Mouse (Mus musculus) T-cell, adult 2 months (primary cell): ENCODE data around the gene Pgpep1.

ENCODE experiments used
- DNase-seq: peaks from one replicate; pipeline ENCODE4 v3.0.0; 2022; ENCODE audit warnings: low spot score

Pgpep1 gene

DNA sequence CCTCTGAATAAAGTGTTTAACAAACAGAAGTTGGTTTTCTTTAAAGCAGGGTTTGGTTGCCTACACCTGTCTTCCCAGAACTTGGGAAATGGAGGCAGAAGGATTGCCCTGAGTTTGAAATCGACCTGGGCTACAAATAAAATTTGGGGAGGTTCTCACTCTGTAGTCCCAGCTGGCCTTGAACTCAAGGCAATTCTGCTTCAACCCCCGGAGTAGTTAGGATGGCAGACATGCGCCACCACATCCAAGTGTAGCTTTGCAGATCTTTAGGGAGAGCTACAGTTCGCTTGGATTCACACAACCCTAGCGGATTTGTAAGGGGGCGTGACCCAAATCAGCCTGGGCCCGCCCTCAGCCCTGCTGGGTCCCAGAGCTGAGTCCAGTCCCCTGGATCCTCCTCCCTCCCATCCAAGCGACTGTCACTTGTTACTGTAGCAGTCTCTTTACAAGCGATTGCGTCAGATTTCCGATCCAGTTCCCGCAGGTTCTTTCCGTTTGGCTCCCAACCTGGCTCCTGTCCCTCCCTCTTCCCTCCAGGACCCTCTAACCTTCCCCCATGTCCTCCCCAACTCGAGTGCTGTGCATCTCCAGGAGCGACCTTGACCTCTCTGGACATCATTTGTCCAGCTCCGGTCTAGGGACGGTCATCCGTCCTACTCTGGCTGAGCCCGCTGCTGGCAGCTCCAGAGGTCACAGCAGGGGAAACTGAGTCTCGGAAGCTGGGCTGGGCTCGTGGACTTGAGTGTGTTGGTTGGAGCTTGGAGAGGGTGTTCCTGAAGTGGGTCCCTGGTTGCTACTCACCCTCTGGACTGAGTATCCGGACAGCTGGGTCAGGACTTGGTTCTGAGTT lies 29.4 kb downstream of the Pgpep1 start:
- DNase-seq = no peak

DNA sequence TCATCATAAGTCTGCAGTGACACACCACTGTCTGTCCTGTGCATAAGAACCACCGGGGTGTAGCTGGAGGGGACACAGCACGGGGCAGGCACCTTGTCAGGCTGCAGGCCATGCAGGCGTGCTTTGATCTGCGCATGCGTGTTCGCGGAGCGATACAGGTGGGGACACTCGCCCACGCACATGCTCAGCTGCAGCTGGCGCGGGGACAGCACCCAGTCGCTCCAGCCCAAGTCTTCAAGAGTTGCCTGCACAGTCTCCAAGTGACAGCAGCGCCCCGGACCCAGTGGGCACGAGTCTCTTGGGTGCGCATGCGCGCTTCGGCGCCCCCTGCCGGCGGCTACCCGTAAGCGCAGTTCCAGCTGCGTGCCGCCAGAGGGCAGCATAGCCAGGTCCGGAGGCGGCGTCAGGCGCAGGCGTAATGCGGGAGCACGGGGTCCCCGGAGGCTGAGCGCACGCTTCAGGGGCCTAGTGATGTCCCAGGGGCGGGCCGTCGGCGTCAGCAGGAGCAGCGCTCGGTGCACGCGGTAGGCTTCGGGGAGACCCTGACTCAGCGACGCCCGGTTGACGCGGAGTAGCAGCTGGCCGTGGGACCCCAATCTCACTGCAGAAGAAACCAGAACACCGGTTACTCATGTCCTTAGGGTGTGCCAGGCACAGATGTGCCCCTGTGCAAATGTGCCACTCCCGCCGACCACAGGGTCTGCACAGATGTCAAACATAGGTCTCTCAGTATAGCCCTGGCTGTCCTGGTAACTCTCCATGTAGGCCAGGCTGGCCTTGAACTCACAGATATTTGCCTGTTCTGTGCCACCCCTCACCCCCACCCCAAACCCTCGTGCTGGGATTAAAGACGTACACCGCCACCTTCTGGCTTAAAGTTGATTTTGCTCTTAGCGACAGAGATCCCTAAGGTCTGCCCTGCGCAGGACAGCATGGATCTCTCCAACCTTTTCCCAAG lies 30.3 kb downstream of the Pgpep1 start:
- peak; percentile 93 for DNase-seq

DNA sequence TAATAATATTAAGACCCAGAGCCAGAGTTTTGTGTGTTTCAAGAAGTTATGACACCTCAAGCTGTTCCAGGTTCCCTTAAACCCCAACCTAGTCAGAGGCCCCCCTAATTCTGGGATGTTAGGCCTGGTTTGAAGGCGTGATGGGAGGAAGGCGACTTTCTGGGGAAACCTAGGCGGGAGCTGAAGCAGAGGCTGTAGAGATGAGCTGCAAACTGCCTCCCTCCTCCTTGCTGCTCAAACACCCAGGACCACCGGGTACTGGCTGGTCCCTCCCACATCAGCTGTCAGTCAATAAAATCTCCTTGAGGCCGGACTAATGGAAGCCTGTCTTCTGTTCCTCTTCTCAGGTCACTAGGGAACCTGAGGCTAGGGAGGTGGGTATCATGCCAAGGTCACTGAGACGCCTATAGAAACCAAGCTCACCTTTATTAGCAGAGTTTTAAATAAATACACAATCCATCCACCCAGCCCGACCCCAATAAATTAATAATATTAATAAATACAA lies 31.1 kb downstream of the Pgpep1 start:
- DNase-seq = no peak

DNA sequence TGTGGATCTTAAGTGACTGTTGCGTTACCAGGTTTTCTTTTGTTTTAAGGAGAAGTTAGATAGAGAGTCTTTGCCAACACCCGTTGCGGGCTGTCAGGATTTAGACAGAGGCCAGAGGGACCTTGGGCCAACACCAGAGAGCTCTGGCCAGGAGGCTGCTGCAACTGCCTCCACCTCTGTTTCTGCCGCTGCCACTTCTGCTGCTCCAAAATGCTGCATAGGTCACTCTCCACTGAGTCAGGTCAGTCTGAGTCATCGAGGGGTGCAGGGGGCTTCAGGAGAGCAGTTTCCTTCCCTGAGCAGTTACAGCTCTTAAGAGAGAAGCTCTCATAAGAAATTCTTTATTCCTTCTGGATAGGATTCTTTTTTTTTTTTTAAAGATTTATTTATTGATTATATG lies 33.1 kb downstream of the Pgpep1 start:
- no peak for DNase-seq

DNA sequence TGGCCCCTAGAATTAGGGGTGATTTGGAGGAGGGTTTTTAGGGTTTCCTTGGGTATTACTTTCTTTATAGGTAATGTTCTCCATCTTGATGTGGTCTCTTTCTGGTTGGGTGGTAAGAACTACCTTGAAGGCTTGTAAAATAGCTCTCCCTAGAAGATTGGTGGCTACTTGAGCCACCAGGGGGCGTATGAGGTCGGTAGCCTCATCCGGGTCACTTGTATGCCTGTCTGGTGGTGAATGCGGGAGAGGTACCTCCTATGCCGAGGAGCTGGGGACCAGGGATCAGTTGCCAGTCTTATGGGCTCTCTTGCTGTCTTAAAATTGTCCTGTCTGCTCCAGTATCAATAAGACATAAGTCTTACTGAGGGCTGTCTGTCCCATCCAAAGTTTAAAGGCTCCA lies 35.1 kb downstream of the Pgpep1 start:
- peak; percentile 56 for DNase-seq

DNA sequence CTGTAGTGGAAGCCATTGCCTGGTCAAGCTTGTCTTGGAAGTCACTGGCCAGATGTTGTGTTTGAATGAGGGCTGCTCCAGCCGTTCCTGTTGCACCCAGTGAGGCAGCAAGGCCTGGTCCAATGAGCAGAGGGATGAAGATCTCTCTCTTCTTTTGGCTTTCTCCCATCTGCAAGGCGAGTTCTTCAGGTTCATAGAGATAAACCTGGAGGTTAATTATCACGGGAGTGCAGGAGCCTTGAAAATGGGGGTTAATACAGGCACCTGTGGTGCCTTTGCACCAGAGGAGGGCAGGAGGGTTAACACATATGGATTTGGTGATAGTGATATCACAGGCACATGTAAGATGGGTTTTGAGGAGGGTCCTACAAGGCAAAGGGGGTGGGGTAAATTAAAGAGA lies 38.0 kb downstream of the Pgpep1 start:
- DNase-seq = no peak

DNA sequence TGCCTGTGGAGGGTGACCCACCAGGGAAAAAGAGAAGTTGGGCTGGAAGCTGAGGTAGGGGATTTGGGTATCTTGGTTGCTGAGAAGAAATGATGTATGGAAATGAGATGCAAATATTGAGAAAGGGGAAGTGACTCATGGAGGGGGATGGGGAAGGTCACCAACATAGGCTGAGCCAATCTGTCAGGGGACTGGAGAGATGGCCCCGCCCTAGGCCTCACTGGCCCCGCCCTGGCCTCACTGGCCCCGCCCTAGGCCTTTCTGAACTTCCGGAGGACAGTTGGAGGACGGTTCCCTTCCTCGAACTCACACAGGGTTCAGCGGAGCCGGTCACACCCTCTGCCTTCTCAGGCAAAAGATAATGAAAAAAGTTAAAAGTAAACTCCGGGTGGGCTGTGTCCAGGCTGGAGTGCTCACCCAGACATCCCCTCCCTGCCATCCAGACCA lies 41.3 kb downstream of the Pgpep1 start:
- peak; percentile 45 for DNase-seq

DNA sequence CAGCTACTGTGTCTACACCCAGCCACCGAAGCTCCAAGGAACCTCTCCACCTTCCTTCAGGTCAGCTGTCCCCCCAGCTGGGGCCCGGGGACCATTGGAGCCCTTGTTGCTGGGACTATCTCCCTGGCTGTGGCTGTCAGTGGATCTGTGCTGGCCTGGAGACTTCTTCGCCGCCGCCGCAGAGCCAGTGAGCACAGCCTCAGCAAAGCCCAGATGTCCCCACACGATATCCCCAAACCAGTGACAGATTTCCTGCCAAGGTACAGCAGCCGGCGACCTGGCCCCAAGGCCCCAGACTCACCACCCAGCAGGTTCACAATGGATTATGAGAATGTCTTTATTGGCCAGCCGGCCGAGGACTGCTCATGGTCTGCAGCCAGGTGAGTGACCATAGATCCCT lies 42.2 kb downstream of the Pgpep1 start:
- no peak for DNase-seq

DNA sequence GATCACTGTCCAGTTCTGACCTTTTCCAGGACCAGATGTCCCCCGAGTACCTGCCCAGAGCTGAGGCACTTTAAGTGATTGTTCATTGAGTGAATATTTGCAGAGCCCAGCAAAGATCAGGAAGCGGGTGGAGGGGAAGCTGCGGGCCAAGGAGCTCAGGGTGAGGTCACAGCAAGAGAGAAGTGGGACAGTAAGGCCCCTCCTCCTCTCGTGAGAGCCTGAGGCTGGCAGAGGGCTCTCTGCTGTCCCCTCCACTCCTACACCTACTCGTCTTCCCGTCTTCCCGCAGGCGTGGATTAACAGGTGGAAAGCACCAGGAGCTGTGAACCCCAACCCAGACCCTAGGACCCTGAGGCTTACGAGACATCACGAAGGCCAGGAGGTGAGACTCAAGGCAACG lies 43.5 kb downstream of the Pgpep1 start:
- no peak for DNase-seq

DNA sequence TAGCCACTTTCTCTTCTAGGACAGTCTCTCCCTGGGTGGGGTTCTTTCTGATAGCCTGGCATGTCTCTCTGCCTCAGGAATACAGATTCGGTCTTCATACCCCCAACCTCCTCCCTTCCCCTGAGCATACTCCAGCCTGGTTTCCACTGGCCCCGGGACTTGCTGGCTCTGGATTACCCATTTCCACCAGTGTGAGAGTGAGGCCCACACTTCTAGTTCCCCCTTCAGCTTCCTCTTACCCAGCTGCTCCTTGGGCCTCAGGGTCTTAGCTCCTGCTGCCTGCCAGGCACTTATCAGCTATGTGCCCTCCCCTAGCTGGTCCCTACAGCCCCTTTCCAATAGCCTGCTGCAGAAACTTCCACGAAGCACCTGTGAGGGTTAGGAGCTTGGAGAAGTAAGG lies 44.3 kb downstream of the Pgpep1 start, which contains the start of gene Lrrc25:
Gene Lrrc25, plus strand, starts transcription at position 262 of the 400 bp plus-strand sequence.
- no peak for DNase-seq

DNA sequence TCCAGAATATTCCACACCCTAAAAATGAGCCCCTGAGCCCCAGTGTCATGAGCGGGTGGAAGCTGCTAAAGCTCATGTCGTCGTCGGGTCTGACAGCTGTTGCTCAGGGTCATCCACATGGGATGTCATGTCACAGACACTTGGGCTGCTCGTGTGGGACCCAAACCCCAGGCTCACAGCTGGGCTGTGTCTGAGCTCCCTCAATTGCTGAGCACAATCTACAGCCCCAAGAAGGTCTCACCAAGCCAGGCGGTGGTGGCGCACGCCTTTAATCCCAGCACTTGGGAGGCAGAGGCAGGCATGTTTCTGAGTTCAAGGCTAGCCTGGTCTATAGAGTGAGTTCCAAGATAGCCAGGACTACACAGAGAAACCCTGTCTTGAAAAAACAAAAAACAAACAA lies 44.9 kb downstream of the Pgpep1 start:
- no peak for DNase-seq

DNA sequence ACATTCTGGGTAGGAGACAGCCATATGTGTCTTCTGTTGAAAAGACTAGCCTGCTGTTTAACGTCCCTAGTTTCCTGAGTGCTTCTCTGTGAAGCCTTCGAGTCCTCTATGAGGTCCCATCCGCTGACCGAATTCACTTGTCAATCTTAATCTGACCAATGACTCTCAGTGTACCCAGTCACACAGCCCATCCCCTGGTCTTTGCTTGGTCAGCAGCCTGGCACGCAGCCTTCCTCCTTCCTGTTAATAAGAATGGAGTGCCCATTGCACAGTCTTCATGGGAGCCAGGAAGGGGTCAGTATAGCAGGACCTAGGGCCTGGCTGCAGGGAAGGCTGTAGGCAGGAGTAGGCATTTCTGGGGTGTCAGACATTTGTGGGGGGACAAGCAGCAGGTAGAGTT lies 45.7 kb downstream of the Pgpep1 start:
- DNase-seq = no peak

DNA sequence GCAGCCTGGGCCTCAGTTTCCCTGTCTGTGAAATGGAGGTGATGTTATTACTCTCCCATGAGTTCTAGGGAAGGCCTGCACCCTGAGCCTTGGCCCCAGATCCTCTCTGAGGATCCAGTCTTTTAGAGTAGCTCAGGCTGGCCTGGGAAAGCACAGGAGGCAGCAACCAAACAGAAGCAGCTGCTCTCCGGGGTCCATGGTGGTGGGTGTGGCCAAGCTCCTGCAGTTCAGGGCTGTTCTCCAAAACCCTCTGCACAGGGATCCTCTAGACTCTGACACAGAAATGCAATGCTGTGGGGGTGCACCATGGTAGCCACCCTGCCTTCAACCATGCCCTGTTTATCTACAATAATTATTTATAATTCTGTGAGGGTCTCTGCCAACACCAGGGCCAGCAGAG lies 46.4 kb downstream of the Pgpep1 start:
- no peak for DNase-seq

DNA sequence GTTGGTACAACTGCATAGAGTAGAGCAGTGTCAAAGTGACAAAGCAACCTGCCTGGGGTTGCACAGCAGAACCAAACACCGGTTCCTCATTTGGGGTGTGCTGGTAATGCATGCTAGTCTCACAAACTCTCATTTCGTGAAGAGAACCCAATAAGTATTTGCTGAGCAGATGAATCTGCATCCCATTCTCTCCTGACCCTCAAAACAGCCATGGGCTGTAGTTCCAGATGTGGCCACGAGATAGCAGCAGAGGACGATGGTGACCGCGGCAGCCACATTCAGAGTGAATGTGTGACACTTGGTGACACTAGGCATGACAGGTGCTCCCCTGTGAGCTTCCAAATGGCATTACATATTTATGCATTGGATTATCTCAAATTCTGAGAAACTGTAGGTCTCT lies 48.3 kb downstream of the Pgpep1 start:
- DNase-seq = peak; percentile 87

DNA sequence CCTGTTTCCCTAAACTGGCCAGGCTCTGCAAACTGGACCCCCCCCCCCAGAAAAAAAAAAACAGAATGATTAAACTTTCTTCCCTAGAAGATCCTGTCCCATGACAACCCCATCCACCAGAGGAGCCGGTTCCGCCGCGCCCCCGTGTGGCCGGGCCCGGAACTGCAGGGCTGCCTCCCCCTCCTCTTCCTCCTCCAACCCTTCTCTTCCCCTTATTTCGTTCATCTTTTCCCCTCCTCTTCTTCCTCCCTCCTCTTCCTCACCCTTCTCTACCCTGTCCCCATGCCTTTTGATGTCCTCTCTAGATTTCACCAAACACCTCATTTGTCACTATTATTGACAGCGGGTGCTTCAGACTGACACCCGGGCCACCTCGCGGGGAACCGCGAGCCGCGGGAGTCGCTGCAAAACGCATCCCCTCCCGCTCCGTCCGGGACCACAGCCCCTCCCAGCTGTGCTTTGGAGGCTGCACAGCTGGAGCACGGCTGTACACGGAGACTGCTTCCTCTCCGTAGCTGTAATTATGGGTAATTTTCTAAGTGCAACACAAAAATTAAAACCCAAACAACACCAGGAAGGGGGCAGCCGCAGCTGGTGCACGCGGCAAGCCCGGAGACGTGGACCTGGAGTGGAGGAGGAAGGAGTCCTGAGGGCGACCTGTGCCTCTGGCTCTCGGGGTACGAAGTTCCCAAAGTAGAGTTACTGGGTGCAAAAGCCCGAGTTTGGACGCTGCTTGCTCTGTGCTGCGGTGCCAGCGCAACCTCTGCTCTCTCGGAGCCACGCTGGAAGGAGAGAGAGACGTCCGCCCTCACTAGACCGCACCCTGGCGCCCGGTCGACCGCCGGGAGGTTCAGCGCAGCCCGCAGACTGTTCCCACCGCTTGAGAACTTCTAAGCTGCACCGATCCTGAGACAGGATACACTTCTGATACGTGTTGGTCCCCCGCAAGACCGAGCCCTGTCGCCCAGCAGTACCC lies 49.1 kb downstream of the Pgpep1 start:
- DNase-seq = peak; percentile 77

DNA sequence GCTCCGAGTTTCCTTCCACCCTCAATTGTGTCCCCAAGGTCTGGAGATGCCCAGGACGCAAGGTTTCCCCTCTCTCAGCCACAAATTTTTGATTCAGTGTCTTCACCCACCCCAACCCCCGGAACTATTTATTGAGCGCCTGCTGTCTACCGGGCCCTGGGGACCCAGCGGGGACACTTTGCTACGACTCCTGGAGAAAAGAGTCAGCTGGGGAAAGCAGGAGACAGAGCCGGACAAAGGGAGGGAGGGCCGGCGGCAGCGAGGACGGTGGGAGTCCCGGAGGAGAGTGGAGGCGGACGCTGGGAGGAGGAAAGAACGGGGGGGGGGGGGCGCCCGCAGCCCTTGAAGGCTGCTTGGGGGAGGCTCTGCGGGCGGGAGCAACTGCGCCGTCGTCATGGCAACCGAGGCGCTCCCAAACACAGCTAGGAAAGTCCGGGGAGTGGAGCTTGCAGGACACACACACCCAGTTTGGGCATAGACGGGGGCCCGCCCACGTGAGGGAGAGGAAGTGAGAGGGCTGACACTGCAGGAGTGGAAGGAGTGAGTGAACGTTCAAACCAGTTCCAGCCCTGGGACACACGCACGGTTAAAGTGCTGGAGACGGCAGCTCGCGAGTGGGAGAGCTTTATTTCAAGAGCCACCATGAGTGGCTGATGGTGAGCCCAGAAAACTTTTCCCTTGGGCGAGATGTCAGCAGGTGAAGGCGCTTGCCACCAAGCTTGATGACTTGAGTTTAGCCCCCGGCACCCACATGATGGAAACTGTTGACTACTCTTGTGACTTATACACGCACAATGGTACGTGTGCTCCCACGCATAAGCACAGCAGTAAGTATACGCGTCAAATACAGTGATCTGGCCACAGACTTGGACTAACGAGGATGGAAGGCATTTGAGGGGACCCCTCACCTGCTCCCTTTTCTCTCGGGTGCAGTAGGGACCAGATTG lies 50.1 kb downstream of the Pgpep1 start:
- DNase-seq = peak; percentile 90

DNA sequence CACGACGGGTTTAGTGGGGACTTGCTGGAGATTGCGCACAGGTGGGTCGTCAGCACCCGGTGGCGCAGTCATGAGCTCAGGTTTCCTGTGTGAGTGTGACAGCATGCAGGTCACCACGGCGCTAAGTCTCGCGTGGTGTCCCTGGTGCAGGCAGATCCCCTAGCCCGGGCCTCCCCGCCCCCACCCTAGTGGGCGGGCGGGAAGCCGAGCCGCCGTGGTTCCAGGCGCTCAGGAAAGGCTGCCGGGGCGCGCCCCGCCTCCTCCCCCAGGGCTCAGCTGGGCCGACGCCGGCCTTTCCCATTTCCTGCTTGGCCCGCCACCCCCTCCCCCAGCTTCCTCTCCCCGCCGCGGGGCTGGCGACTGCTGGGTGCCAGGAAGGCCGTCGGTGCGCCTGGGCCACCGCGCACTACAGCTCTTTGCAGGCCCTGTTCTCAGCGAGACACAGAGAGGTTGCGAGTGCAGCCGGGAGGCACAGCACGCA lies 50.8 kb downstream of the Pgpep1 start:
- DNase-seq = peak; percentile 89

DNA sequence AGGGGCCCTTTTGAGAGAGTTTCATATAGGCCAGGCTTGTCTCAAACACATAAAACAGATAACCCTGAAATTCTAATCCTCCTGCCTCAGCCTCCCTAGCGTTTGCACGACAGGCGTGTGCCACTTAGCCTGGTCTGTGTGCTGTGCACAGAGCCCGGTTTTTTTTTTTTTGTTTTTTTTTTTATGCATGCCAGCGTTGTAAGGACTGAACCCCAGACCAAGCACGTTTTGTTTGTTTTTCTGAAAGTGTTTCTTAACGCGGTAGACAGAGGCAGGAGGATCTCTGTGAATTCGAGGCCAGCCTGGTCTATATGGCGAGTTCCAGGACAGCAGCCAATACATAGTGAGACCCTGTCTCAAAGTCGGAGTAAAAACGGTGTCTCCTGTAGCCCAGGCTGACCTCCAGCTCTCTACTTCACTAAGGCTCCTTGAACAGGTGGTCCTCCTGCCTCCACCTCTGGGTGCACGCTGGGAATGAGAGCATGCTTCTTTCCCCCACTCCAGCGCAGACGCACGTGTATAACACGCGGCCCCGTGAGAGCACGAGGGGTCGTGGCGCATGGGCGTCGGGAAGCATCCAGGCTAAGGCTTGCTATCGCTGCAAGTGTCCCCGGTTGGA lies 51.3 kb downstream of the Pgpep1 start, which contains the start of gene Ssbp4:
Gene Ssbp4, minus strand, starts transcription at position 124 of the 619 bp plus-strand sequence.
- DNase-seq = no peak
